Mouse (Mus musculus) bone marrow, adult 2 months (tissue): Measurements from ENCODE around the gene Padi3.

Experiments
- CTCF ChIP-seq: fragments of 200-500 bp; IDR thresholded peaks from 2 replicates; pipeline ENCODE4 v1.5.1; 2011; ENCODE audit warnings: low read length, control low read depth; ENCODE audit not compliant: control insufficient read depth, insufficient read depth
- POLR2A ChIP-seq: fragments of 200-500 bp; IDR thresholded peaks from 2 replicates; pipeline ENCODE4 v1.6.1; 2011; ENCODE audit warnings: low read depth, mild to moderate bottlenecking, control low read depth, low read length, borderline replicate concordance; ENCODE audit not compliant: control insufficient read depth

DNA sequence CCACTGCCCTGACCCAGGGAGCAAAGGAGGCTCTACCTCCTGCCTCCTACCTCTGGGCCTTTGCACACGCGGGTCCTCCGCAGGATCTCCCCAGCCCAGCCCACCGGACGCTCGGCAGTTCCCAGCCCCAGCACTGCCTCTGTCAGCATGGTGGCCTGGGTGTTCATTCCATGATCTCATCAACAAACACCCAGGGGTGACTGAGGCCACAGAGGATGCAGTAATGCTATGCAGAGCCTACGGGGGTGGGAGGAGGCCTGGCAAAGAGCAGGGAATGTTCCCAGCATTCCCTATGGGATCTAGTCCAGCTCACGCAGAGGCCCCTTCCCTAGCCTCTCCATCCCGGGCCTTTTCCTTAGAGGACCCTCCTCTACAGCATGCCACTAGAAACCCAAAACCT lies 15.8 kb downstream of the Padi3 start:
- TF ChIP-seq CTCF (no peak), POLR2A (no peak)
